Mouse (Mus musculus) stomach, postnatal 0 days (tissue): Measurements from ENCODE around the gene Map3k5.

Experiments
- CTCF ChIP-seq: IDR thresholded peaks from 2 replicates; pipeline ENCODE4 v1.5.1; 2016; ENCODE audit warnings: antibody characterized with exemption, low read depth, mild to moderate bottlenecking, moderate library complexity
- EP300 ChIP-seq: optimal IDR thresholded peaks from 2 replicates; pipeline ENCODE3; 2016; ENCODE audit warnings: antibody characterized with exemption

DNA sequence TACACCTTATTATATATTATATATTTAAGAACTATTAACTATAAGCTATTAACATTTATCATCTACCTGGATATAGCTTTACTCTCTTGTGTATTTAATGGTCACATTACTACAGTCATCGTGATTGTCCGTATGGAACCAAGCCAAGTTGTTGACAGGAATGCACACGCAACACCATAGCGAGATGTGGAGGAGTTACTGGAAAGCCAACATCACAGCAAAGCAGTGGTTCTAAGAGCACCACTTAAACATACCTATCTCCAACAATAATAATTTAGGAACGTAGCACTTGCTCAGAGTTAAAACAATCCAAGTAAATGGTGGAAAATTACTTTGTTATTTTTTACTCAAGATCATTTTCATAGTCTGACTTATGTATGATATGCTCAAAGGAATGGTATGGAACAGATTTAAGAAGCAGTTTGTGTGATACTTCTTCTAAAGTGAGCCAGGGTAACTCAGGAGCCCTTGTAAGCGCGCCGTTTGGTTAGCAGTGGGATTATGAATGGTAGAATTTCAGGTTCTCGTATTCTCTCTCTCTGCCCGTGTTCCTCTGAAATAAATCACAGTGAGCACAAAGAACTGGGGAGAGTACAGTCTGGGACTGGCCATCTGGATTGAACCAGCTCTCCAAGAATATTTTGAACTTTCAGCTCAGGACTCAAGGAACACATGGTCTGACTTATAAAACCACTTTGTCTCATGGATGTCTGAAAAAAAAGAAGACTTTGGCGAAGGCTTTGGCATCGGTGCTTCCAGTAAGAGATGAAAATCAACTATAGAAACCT, 39.2 kb downstream of the Map3k5 start:
- TF ChIP-seq CTCF: no peak
- TF ChIP-seq EP300: no peak
